Mouse (Mus musculus) cerebellum, adult 2 months (tissue): ENCODE measurements around the gene Fgfr2.

Experiments used
- CTCF ChIP-seq: fragments of 200-500 bp; IDR thresholded peaks from 2 replicates; pipeline ENCODE4 v1.5.1; 2011; ENCODE audit warnings: low read depth, mild to moderate bottlenecking, control low read depth, low read length, moderate library complexity, borderline replicate concordance; ENCODE audit not compliant: insufficient read depth
- POLR2A ChIP-seq: fragments of 200-500 bp; IDR thresholded peaks from 2 replicates; pipeline ENCODE4 v1.6.1; 2011; ENCODE audit warnings: low read length, control low read depth, borderline replicate concordance; ENCODE audit not compliant: insufficient read depth

- TF ChIP-seq POLR2A (no peak), CTCF (no peak)
Observed at GRCm38 (mm10) chr7:132679549-132679948, 443.6 kb downstream of the Fgfr2 start.
